Mouse (Mus musculus) testis, adult 2 months (tissue): ENCODE measurements at regions not wholly inside any gene's neighbourhood (a gene's known extent, or its start where the extent isn't known, plus 50 kb on each side); places are given as distances from the start of the nearest gene placed in this dataset.

Source experiments
- CTCF ChIP-seq: fragments of 200-500 bp; IDR thresholded peaks from 2 replicates; pipeline ENCODE4 v1.5.1; 2012; ENCODE audit warnings: low read depth, mild to moderate bottlenecking, inconsistent platforms, low read length, moderate library complexity; ENCODE audit not compliant: control insufficient read depth, insufficient read depth, insufficient replicate concordance
- POLR2A ChIP-seq: fragments of 200-500 bp; IDR thresholded peaks from 2 replicates; pipeline ENCODE4 v1.6.1; 2012; ENCODE audit warnings: low read depth, mild to moderate bottlenecking, inconsistent platforms, low read length, moderate library complexity; ENCODE audit not compliant: control insufficient read depth

DNA sequence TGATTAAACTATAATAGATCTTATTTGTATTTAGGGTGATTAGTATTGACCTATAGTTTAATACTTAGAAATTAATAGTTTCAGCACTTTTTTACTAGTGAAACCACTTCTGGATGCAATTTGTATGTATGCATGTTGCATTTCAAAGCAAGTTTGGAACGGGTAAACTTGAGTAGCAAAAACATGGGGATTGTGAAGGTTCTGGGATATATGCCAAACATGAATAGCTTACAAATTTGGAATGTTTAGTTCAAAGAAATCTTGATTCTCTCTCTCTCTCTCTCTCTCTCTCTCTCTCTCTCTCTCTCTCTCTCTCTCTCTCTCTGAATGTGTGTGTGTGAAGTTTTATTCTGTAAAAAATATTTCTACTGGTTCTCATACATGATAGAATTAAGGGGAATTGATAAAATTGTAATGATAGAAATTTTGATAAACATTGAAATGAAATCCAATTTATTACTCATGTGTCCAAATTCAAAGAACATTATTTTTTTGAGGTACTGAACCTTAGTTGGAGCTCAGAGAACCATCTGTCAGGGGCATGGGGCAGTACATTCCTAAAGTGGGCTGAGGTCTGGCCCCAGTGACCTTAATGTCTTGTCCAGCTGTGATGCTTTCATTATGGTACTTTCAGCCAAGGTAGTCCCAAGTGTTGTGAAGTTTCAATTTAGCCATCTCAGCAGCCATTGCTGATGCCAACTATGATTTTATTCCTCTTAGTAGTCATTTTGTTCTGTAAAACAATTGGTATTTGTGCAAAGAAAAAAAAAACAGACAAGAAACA, 93.7 kb downstream of the Trim52 start:
- TF ChIP-seq CTCF: no peak
- no peak for TF ChIP-seq POLR2A
